Mouse (Mus musculus): ENCODE results near the gene C1qtnf7. TPM values are rescaled to one million over a fixed set of nuclear protein-coding genes. Genes with fewer than 3 reads are reported as not detected.

C1qtnf7 gene
- polyA plus RNA-seq, 1 experiment from 2014 or later = 0.74 TPM

DNA sequence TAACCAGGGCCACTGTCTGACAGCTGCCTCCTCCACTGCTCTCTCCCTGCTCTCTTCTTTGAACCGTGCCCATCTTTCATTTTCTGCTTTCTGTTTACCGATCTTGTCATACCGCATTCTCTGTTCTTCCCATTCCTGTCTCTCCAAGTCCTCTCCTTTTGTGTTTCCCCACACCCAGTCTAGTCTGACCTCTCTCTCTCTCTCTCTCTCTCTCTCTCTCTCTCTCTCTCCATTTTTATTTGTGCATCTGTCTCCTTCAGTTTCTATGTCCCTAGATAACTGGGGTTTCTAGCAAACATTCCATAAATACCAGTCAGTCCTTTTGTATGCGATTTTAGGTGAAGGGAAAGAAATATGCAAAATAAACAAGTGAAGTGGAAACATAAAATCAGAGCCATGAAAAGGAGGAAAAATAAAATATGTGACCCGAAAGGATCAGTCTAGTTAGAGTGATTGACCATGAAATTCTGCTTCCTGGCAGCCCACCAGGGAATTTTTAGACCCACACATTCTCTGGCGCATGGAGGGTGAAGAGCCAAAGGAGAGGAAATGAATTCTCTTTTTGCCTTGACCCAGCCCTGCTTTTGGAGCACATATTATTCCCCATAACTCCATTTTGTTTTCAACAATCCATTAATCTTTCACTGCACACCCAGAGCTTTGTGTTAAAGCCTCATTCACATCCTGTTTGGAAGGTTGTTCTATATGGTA is 11.7 kb downstream of the C1qtnf7 start:
- H3K4me2 ChIP-seq = no peak overlapping the region
- no peaks in the 10 kb centered on the region for H3K27me3 ChIP-seq (ENCODE audit: control insufficient read depth, insufficient read depth, low read length)
- no peaks in the 10 kb centered on the region for H3K36me3 ChIP-seq (ENCODE audit: control insufficient read depth, insufficient read depth, low read length)
- WGBS = 82% methylated on average over 6 of the region's 6 CpGs
- DNase-seq (ENCODE audit: low spot score, missing footprints) = no peak
- no peaks in the 10 kb centered on the region for H3K4me1 ChIP-seq (ENCODE audit: control insufficient read depth, insufficient read depth, low read length)
- H3K9ac ChIP-seq (ENCODE audit: low read length) = no peak overlapping the region
- H3K27ac ChIP-seq (ENCODE audit: low read depth, low read length) = no peak overlapping the region
- no peaks in the 10 kb centered on the region for H3K9me3 ChIP-seq (ENCODE audit: control insufficient read depth, low read length)
- no peak overlapping the region for H3K4me3 ChIP-seq (ENCODE audit: low read depth, low read length)
- no peak for ATAC-seq (ENCODE audit: low FRiP score)

DNA sequence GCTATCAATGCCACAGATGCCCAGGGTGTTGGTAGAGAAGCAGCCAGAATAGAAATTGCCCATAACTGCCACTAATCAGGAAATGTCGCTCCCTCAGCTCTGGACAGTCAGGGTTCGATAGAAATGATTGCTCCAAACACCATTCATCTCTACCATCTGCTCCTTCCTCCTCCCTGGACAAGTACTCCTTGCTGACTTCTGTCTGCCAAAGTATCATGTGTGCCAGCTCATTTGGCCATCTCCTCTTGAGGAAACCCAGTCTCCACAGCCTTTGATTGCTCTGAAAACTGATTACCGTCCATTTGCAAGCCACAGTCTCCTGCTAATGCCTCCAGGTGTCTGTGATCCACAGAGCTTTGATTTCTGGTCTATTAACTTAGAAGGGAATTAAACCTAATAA is 14.8 kb downstream of the C1qtnf7 start:
- H3K27me3 ChIP-seq (ENCODE audit: control insufficient read depth, insufficient read depth, low read length) = no peaks in the 10 kb centered on the region
- DNase-seq (ENCODE audit: low spot score, missing footprints) (no peak), ATAC-seq (ENCODE audit: low FRiP score) (no peak)
- no peaks in the 10 kb centered on the region for H3K9me3 ChIP-seq (ENCODE audit: control insufficient read depth, low read length)
- H3K4me3 ChIP-seq (ENCODE audit: low read depth, low read length) = no peak overlapping the region
- H3K4me1 ChIP-seq (ENCODE audit: control insufficient read depth, insufficient read depth, low read length) = no peaks in the 10 kb centered on the region
- no peaks in the 10 kb centered on the region for H3K36me3 ChIP-seq (ENCODE audit: control insufficient read depth, insufficient read depth, low read length)
- no peak overlapping the region for H3K9ac ChIP-seq (ENCODE audit: low read length)
- 88% methylated on average over 3 of the region's 3 CpGs for WGBS
- H3K4me2 ChIP-seq = no peak overlapping the region
- H3K27ac ChIP-seq (ENCODE audit: low read depth, low read length) = no peak overlapping the region

DNA sequence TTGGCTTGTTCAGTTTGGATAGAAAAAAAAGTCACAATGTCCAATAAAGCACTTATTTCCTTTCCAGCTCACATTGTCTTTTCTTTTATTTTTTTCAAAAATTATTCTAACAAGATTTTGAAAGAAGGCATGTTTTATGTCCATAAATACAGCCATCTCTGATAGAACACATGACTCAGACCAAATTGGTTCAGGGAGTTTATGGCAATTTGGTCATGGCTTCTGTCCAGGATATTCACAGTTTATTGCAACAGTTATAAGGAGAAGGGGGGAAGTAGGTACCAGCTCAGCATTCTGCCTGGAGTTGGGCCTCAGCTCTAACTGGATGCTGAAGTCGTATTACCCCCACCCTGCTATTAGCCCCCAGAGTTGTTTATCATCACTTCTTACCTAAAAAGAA is 15.5 kb downstream of the C1qtnf7 start:
- DNase-seq (ENCODE audit: low spot score, missing footprints) (no peak), ATAC-seq (ENCODE audit: low FRiP score) (no peak)
- H3K4me1 ChIP-seq (ENCODE audit: control insufficient read depth, insufficient read depth, low read length) = no peaks in the 10 kb centered on the region
- H3K9ac ChIP-seq (ENCODE audit: low read length) = no peak overlapping the region
- WGBS = 95% methylated on average over 1 of the region's 1 CpGs
- H3K4me3 ChIP-seq (ENCODE audit: low read depth, low read length) = no peak overlapping the region
- H3K9me3 ChIP-seq (ENCODE audit: control insufficient read depth, low read length) = no peaks in the 10 kb centered on the region
- no peaks in the 10 kb centered on the region for H3K36me3 ChIP-seq (ENCODE audit: control insufficient read depth, insufficient read depth, low read length)
- H3K27ac ChIP-seq (ENCODE audit: low read depth, low read length) = no peak overlapping the region
- no peaks in the 10 kb centered on the region for H3K27me3 ChIP-seq (ENCODE audit: control insufficient read depth, insufficient read depth, low read length)
- H3K4me2 ChIP-seq = no peak overlapping the region

- Histone ChIP-seq H3K4me2 (no peak overlapping the region), H3K27me3 (ENCODE audit: control insufficient read depth, insufficient read depth, low read length) (no peaks in the 10 kb centered on the region), H3K9me3 (ENCODE audit: control insufficient read depth, low read length) (no peaks in the 10 kb centered on the region), H3K4me3 (ENCODE audit: low read depth, low read length) (no peak overlapping the region), H3K36me3 (ENCODE audit: control insufficient read depth, insufficient read depth, low read length) (no peaks in the 10 kb centered on the region), H3K27ac (ENCODE audit: low read depth, low read length) (no peak overlapping the region), H3K9ac (ENCODE audit: low read length) (no peak overlapping the region), H3K4me1 (ENCODE audit: control insufficient read depth, insufficient read depth, low read length) (no peaks in the 10 kb centered on the region)
- ATAC-seq (ENCODE audit: low FRiP score) (no peak), DNase-seq (ENCODE audit: low spot score, missing footprints) (no peak)
- 87% methylated on average over 14 of the region's 14 CpGs for whole genome bisulfite sequencing
These were observed 23.2 kb downstream of the C1qtnf7 start for GRCm38 (mm10) chr5:43538322-43539167.

DNA sequence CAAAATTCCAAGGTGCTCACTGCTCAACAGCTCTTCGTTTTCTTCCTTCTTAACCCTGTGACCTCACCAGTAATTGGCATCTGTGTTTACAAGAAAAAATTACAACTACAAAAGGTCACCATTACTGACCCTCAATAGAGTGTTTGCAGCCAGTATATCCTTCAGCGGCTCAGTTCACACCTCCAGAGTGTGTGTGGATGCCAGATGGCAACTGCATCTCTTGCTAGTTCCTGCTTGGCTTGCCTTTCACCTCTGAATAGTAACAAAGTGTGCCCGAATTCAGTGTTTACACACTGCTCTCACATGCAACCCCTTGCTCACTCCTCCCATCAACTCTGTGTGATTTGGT is 23.8 kb downstream of the C1qtnf7 start:
- DNase-seq (ENCODE audit: low spot score, missing footprints) = no peak
- no peaks in the 10 kb centered on the region for H3K27me3 ChIP-seq (ENCODE audit: control insufficient read depth, insufficient read depth, low read length)
- no peak for ATAC-seq (ENCODE audit: low FRiP score)
- H3K4me3 ChIP-seq (ENCODE audit: low read depth, low read length) = no peak overlapping the region
- no peaks in the 10 kb centered on the region for H3K4me1 ChIP-seq (ENCODE audit: control insufficient read depth, insufficient read depth, low read length)
- H3K4me2 ChIP-seq = no peak overlapping the region
- 91% methylated on average over 3 of the region's 3 CpGs for WGBS
- no peaks in the 10 kb centered on the region for H3K9me3 ChIP-seq (ENCODE audit: control insufficient read depth, low read length)
- H3K27ac ChIP-seq (ENCODE audit: low read depth, low read length) = no peak overlapping the region
- no peaks in the 10 kb centered on the region for H3K36me3 ChIP-seq (ENCODE audit: control insufficient read depth, insufficient read depth, low read length)
- H3K9ac ChIP-seq (ENCODE audit: low read length) = no peak overlapping the region

DNA sequence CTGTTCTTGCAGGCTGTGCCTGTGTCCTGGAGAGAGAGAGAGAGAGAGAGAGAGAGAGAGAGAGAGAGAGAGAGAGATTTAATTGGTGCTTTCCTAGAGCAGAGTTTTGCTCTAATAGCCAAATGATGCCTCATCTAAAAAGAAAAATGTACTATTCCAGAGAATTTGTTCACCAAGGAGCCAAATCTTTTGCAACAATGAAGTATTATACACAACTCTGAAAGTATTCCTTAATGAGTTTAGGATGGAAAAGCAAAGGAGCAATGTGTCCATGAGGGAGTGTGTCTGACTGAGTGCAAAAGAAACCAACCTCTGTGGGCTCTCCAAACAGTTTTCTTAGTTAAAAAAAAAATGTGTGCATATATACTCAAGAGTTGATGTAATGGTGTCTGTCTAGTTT is 24.5 kb downstream of the C1qtnf7 start:
- ATAC-seq (ENCODE audit: low FRiP score) (no peak), DNase-seq (ENCODE audit: low spot score, missing footprints) (no peak)

DNA sequence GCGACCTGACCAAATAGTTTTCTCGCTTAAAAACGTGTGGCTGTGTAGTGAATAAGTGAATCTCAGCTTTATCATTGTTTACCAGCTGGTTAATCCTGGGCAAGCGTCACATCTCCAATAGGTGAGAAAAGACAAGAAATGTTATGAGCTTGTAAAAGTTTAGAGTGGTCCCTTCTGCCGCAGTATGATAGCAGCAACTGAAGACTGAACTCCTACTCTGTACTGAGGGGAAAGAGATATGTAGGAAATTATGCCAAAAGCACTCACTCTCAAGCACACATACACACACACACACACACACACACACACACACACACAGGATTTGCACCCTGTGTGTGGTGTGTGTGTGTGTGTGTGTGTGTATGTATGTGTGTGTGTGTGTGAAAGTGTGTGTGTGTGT is 26.2 kb downstream of the C1qtnf7 start:
- 84% methylated on average over 5 of the region's 5 CpGs for WGBS
- Histone ChIP-seq H3K4me2 (no peak overlapping the region), H3K4me1 (ENCODE audit: control insufficient read depth, insufficient read depth, low read length) (no peaks in the 10 kb centered on the region), H3K27me3 (ENCODE audit: control insufficient read depth, insufficient read depth, low read length) (no peaks in the 10 kb centered on the region), H3K36me3 (ENCODE audit: control insufficient read depth, insufficient read depth, low read length) (no peaks in the 10 kb centered on the region), H3K9me3 (ENCODE audit: control insufficient read depth, low read length) (no peaks in the 10 kb centered on the region), H3K9ac (ENCODE audit: low read length) (no peak overlapping the region), H3K4me3 (ENCODE audit: low read depth, low read length) (no peak overlapping the region), H3K27ac (ENCODE audit: low read depth, low read length) (no peak overlapping the region)
- ATAC-seq (ENCODE audit: low FRiP score) (no peak), DNase-seq (ENCODE audit: low spot score, missing footprints) (no peak)

More for the DNA sequence above, 24.5 kb downstream of the C1qtnf7 start:
- Histone ChIP-seq H3K9me3 (ENCODE audit: control insufficient read depth, low read length) (no peaks in the 10 kb centered on the region), H3K27me3 (ENCODE audit: control insufficient read depth, insufficient read depth, low read length) (no peaks in the 10 kb centered on the region), H3K36me3 (ENCODE audit: control insufficient read depth, insufficient read depth, low read length) (no peaks in the 10 kb centered on the region), H3K9ac (ENCODE audit: low read length) (no peak overlapping the region), H3K4me2 (no peak overlapping the region), H3K4me1 (ENCODE audit: control insufficient read depth, insufficient read depth, low read length) (no peaks in the 10 kb centered on the region), H3K4me3 (ENCODE audit: low read depth, low read length) (no peak overlapping the region), H3K27ac (ENCODE audit: low read depth, low read length) (no peak overlapping the region)

DNA sequence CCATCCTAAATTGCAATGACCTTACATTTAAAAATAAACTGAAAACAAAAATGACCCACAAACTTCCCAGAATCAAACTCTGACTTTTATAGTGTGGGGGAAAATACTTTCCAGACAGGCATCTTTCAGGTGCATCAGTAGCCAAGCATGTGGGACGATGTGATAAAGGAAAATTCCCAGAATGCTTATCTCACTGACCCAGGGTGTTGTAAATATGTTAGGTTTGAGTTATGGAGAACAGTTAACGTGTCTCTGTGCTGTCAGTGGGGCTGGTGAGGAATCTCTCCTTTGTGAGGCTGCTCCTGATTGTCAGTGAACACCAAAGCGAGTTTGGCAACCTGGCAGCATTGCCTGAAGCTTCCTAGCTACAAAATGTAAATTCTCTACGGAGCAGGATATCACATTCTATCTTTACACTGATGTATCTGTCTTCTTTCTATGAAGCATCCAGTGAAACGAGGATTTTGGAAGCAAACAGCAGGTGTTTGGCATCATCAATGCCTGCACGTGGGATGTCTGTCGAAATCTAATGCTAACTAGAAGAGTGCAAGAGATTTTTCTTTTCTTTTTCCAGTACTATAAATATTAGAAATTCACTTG is 27.0 kb downstream of the C1qtnf7 start:
- Histone ChIP-seq H3K9me3 (ENCODE audit: control insufficient read depth, low read length) (no peaks in the 10 kb centered on the region), H3K27ac (ENCODE audit: low read depth, low read length) (no peak overlapping the region), H3K36me3 (ENCODE audit: control insufficient read depth, insufficient read depth, low read length) (no peaks in the 10 kb centered on the region), H3K4me1 (ENCODE audit: control insufficient read depth, insufficient read depth, low read length) (no peaks in the 10 kb centered on the region), H3K4me3 (ENCODE audit: low read depth, low read length) (no peak overlapping the region), H3K27me3 (ENCODE audit: control insufficient read depth, insufficient read depth, low read length) (no peaks in the 10 kb centered on the region), H3K9ac (ENCODE audit: low read length) (no peak overlapping the region), H3K4me2 (no peak overlapping the region)
- ATAC-seq (ENCODE audit: low FRiP score) (no peak), DNase-seq (ENCODE audit: low spot score, missing footprints) (no peak)
- 81% methylated on average over 7 of the region's 7 CpGs for WGBS

DNA sequence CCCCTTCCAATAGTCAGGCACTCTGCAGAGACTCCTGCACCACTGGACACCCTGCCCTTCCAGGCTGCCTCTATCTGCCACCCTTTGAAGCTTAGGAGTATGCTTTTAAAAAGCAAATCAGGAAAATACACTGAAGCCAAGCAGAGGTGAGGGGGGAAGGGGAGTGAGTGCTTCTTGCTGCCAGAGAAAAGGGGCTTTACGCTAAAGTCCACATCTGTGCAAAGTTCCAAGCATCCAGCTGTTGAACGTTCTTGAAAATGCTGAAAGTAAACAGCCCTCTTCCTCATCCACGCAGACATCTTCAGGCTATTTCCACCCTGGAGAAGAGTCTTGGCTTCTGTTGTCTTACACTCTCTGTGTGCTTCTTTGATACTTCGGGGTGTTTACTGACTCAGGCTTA is 34.6 kb downstream of the C1qtnf7 start:
- Histone ChIP-seq H3K4me3 (ENCODE audit: low read depth, low read length) (no peak overlapping the region), H3K36me3 (ENCODE audit: control insufficient read depth, insufficient read depth, low read length) (no peaks in the 10 kb centered on the region), H3K4me2 (no peak overlapping the region), H3K9me3 (ENCODE audit: control insufficient read depth, low read length) (no peaks in the 10 kb centered on the region), H3K9ac (ENCODE audit: low read length) (no peak overlapping the region), H3K27ac (ENCODE audit: low read depth, low read length) (no peak overlapping the region), H3K27me3 (ENCODE audit: control insufficient read depth, insufficient read depth, low read length) (no peaks in the 10 kb centered on the region), H3K4me1 (ENCODE audit: control insufficient read depth, insufficient read depth, low read length) (no peaks in the 10 kb centered on the region)
- WGBS = 60% methylated on average over 4 of the region's 4 CpGs
- no peak for DNase-seq (ENCODE audit: low spot score, missing footprints)
- ATAC-seq (ENCODE audit: low FRiP score) = no peak

All from midbrain, embryonic 11.5 days (tissue).